Mouse (Mus musculus): ENCODE data around the gene Fam131b. TPM values are rescaled to one million over a fixed set of nuclear protein-coding genes. Genes with fewer than 3 reads are reported as not detected.

The Fam131b gene
- total RNA-seq, 2 experiments from 2014 or later, result 1.6 to 1.7 TPM

DNA sequence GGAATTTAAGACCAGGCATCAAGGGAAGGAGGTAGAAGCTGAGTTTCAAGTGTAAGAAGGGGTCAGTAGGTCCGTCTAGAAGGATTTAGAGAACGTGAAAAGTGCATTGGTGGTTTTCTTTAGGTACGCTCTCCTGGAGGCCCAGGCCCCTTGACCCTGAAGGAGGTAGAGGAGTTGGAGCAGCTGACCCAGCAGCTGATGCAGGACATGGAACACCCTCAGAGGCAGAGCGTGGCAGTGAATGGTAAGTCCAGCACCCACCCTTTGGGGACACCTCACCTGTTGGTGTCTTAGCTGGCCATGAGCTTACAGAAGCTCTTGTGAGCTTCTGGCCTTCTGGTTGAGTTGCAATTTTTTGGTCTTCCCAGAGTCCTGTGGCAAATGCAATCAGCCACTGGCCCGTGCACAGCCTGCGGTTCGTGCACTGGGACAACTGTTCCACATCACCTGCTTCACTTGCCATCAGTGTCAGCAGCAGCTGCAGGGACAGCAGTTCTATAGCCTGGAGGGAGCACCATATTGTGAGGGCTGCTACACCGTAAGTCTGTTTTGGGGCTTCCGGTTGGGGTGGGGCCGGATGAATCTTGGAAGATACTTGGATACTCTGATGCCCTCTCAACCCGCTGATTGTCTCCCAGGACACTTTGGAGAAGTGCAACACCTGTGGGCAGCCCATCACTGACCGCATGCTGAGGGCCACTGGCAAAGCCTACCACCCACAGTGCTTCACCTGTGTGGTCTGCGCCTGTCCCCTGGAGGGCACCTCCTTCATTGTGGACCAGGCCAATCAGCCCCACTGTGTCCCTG lies 31.6 kb upstream of the Fam131b start:
- peak; percentile 9 for DNase-seq

DNA sequence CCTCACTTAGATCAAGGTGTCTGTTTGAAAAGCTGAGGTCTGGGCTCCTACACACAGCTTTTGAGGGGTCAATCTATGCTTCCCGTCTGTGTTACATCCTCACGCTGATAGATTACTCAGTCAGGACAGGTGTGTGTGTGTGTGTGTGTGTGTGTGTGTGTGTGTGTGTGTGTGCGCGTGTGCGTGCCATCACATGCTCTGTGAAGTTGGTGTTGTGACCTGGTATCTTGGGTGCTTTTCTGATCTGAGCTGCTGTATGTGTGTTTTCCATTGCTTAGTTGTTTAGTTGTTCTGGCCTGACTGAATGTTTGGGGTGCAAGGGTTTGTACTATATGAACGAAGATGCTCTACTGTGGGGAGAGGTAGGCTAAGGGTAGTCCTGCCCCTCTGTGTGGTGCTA lies 30.9 kb upstream of the Fam131b start:
- DNase-seq, result no peak

DNA sequence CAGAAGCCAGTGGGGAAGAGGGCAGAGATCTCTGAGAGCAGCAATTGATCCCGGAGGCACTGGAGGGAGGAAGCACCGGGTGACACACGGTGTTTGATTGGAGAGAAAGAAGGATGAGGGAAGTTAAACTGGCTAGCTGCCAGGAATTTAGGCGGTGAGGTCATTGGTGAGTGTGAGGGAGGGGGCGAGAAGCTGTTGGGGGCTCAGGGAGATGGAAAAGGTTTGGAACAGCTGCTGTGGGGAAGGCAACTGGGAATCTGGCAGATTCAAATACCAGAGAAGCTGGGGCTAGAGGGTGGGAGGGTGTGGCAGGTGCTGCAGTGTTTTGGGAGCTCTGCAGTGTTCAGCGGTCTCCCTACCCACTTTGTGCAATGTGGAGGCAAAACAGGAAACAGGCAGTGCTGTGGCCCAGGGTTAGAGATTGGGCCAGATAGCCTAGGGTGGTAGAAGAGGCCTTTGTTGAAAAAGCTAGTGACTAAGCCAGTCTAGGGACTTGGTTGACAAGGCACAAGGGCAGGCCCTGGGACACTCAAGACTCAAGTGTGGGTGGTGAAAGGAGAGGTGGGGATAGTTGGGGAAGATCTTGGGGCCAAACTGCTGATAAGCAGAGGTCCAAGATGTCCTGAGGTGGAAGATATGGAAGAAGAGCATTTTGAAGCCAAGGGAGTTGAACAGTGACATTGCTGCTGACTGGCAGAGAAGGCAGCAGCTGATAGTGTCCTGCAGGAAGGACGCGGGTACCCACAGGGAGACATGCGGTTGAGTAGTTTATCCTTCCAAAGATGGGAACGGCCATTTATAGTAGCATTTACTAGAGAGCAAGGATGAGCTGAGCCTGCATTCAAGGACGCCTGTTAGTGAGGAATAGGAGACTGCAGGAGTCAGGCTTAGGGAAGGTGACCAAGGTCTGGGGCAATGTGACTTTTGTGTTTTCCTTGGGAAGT lies 29.9 kb upstream of the Fam131b start:
- DNase-seq, result peak; percentile 77

DNA sequence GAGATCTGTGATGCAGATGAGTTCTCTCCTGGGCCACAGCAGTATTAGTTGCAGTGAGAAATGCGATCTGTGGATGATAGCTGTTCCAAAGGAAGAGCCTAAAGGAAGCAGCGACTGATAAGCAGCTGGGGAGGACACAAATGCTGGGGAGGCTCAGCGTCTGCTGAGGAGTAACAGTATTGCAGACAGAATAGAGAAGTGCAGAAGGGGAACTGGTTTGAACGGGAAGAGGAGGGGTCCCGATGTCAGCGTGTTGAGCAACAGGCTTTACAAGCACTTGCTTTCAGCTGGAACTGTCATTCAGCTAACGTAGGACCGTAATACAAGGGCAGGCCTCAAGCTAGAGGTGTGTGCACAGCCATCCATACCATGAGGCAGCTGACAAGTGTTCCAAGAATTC lies 28.7 kb upstream of the Fam131b start:
- DNase-seq, result peak; percentile 15

DNA sequence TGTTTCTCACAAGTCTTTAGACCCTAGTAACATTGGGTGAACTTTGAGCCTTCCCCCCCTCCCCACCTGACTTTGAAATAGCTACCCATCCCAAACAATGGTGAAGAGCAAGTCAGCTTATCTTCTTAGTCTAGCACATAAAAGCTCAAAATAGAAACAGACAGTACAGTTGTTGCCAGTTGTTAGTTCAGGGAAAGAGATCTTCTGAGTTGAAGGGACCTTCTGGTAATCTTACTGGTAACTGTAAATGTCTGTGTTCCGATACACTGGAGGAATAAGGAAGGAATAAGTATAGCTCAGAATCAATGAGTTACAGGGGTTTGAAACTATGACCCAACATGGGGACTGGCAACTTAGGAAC lies 28.0 kb upstream of the Fam131b start:
- no peak for DNase-seq

DNA sequence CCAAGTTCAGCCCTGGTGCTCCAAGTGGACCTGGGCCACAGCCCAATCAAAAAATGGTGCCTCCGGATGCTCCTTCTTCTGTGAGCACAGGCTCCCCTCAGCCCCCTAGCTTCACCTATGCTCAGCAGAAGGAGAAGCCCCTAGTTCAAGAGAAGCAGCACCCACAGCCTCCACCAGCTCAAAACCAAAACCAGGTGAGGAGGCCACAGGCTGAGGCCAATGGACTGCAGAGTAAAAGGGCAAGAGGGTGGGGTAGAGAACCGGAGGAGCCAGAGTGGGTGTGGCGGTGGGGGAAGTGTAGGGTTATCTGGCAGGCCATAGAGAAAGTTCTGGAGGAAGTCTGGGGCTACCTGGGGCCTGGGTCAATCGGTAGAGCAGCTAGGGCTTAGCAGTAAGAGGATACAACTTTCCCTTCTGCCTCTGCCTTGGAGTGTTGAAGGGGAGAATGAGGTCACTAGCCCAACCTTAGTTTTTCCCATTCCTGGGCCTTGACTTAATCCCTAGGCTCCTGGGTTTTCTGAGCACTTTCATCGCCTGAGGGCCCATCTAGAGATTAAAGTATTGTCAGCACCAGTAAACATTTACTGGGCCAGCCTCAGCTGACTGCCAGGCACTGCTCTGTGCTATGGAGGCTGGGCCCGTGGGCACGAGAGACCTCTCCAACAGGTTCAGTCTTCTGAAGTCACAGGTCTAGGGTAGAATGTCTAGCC lies 27.5 kb upstream of the Fam131b start:
- DNase-seq, result peak; percentile 25

DNA sequence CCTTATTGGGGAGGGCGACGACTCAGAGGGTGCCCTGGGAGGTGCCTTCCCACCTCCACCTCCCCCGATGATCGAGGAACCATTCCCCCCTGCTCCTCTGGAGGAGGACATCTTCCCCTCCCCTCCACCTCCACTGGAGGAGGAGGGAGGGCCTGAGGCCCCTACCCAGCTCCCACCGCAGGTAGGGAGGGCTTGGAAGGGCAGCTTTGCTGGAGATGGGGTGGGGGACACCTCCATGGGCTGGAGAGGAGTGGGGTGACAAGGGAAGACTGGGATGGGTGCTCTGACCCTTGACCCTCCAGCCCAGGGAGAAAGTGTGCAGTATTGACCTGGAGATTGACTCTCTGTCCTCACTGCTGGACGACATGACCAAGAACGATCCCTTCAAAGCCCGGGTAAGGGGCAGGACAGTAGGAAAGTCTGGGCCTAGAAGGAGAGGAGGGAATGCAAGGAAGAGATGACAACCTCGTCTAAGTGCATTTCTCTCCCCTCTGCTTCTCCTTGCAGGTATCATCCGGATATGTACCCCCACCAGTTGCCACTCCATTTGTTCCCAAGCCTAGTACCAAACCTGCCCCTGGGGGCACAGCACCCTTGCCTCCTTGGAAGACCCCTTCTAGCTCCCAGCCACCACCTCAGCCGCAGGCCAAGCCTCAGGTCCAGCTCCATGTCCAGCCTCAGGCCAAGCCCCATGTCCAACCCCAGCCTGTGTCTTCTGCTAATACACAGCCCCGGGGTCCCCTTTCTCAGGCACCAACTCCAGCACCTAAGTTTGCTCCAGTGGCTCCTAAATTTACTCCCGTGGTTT lies 26.7 kb upstream of the Fam131b start:
- DNase-seq, result peak; percentile 13

DNA sequence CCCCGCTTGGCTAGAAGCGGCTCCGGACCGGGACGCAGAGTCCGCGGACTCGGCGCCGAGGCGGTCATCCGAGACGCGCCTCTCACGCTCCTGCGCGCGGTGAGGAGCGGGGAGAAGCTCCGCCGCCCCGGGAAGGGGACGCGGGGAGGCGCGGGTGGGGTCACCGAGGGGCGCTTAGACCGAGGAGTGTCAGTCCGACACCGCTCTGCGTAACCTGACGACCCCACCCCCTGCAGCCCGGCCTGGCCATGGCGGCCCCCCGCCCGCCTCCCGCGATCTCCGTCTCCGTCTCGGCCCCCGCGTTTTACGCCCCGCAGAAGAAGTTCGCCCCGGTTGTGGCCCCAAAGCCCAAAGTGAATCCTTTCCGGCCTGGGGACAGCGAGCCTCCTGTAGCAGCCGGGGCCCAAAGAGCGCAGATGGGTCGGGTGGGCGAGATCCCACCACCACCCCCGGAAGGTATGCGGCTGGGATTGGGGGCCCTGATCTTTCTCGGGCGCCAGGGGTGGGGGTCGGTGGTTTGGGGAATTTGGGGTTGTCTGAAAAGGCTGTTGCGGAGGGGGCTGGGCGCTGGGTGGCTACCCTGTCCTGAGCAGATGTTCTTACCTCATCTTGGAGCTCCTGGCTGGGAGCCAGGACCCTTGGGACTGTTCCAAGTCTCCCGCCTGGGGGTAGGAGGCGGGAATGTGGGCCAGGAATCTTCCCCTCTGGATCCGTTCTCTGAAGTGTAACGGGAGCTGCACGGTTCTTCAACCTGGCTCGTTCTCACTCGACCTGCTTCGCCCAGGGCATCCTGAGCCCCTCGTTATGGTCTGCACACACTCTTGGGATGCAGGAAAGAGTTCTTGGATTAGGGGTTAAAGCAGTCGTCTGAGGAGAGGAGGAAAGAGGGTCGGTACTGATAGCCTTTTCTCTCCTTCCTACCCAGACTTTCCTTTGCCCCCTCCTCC lies 25.9 kb upstream of the Fam131b start:
- DNase-seq, result peak; percentile 96

DNA sequence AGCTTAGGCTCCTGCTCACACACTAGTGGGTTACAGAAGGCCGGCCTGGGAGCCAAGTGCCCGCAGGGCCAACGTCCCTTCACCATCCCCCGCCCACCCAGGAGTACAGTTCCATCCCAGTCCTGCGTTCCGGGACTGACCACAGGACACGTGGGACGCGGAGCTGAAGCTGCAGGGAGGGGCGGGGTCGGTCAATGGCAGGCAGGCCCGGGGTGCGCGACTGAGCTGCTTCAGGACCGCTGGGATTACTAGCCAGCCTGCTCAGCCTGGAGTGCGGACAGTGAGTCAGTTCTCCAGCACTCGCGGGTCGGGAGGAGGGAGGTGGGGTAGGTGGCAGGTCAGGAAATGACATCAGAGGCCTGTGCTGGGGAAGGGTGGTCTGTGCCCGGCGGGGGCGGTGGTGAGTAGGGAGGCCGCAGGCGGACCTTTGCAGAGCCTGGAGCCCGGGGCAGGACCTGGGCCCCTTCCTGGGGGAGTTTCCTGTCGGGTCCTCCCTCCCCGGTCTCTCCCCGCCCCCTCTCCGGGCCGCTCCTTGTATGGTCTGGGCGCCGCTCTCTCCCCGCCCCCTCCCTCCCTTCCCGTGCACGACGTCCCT lies 25.1 kb upstream of the Fam131b start, which contains the start of gene Zyx:
Gene Zyx (plus strand): TSS at position 205 of the 595 bp plus-strand sequence.
- peak; percentile 97 for DNase-seq

DNA sequence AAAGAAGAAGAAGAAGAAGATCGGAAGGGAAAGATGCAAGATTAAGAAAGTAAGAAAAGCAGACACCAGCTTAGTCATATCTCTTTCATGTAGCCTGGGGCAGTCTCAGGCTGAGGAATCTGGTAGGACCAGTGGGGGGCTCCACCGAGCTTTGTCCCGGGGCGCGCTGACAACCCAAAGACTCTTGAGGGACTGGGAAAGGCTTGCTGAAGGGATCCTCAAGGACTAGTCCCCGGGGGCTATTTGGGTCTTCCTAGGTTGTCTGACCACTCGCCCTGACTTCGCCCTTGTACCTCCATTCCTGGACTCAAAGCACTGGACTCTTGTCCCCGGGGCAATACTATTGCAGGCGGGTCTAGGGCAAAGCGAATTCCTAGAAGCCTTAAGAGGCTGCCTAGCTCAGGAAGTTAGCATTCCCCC lies 24.6 kb upstream of the Fam131b start:
- peak; percentile 86 for DNase-seq

DNA sequence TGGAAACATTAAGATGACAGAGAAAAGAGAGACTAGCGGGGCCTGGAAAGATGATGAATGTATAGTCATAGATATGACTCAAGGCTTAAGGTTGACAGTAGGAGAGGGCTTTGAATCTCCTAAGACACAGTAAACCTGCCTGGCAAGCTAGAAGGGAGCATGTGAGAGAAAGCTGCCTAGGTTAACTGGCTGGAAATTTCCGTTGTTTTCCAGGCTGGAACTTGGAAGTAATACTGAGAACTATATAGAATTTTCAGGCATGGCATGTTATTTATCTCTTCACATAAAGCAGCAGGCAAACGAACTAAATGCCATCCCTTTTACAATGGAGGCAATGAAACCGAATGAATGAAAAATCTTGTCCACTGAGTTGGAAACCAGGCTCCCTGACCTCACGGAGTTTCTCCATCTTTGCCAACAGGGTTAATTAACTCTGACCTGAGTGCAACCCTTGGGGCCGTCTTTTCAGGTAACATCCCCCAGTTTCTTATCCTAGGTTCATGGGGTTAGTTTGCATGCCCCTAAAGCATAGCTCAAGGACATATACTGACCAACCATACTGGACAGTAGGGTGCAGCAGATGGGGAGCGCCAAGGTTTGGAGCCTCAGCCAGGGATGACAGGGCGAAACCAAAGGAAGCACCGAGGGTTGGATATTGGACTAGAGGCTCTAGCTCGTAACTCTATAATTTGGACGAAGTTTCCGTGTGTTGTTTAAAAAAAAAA lies 24.0 kb upstream of the Fam131b start:
- no peak for DNase-seq

DNA sequence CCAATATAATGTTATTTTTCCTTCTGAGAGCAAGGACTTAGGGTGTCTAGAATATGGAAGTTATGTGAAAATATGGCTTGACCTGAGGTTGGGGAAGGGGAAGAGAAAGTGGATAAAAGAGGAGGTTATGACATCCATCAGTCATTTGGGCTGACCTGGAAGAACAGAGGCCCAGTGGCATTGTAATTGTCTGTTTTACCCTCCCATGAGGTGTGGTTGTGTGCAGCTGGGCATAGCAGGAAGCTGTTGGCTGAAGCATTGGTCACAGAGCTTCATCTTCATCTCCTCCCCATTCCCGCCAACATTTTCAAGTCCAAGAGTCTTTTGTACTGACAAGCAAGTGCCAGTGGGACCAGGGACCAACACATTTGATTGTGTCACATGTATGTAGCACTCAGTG lies 19.8 kb upstream of the Fam131b start:
- no peak for DNase-seq

DNA sequence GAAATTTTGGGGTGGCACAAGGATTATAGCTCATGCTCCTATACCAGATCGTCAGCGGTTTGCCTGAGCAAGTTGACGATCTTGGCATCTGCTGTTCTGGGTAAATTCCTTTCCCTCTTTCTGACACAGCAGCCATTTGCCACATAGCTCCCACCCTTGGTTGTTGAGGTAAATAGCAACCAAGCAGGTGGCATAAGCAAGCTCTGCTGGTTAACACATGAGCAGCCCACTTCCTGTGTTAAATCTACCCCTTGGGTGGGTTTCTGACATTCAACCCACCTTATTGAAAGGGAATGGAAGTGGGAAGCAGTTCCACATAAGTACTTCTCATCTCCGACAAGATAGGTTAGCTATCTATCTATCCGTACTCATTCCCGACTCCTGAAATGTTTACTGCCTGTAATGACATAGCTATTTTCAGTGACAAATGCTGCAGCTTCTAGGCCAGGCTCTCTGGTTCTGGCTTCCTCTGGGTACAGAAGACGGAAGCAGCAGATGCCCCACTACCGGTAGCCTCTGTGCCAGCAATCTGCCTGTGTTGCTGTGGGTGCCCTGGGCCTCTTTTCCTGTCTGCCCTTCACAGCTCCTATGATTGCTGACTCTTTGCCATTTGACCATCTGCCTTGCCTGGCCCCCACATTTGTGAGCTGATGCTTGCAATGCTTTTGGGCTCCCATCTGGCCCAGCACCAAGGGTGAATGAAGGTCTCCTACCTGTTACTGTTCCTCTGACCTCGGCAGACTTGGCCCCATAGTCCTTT lies 19.1 kb upstream of the Fam131b start:
- DNase-seq, result no peak

DNA sequence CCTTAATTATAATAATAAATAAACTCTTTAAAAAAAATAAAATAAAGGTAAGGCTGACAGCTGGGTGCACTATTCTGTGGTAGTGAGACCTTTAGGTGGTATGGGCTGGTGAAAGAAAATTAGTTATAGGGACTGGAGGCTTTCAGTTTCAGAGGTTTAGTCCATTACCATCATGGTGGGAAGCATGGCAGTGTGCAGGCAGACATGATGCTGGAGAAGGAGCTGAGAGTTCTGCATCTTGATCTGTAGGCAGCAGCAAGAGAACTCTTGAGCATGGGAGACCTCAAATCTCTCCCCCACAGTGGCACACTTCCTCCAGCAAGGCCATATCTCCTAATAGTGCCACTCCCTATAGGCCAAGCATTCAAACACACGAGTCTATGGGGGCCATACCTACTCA lies 17.7 kb upstream of the Fam131b start:
- DNase-seq, result no peak

DNA sequence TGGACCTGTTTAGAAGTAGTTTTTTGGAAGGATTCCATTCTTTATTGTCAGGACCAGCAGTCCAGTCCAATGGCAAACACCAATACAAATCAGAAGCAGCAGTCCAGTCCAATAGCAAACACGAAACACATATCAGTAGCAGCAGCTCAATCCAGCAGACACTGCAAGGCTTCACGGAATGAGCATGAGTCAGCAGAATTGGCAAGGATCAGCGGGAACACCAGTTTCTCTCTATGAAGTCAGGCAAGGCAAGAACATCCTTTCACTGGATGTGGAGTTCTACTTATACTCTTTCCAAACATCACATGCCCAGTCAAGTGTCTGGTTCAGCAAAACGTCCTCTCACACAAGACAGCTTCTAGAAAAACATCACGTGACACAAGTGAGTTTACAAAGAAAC lies 15.5 kb upstream of the Fam131b start:
- DNase-seq, result no peak

DNA sequence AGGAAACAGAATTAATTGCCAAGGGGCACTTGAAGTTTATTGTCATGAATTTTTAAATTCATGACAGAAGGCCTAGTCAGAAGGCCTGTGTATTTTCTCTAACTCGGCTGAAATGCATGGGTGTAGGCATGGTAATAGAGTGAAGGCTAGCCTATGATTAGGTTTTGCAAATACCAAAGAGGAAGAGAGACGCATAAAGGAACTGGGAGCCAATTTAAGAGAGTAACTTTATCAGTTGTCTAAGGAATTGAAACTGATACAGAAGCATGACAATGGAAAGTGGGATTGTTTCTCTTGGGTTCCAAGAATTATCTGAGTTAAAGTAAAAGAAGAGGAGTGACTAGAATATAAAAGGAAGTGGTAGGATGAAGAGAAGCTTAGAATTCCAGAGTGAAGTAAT lies 14.7 kb upstream of the Fam131b start:
- DNase-seq, result no peak

DNA sequence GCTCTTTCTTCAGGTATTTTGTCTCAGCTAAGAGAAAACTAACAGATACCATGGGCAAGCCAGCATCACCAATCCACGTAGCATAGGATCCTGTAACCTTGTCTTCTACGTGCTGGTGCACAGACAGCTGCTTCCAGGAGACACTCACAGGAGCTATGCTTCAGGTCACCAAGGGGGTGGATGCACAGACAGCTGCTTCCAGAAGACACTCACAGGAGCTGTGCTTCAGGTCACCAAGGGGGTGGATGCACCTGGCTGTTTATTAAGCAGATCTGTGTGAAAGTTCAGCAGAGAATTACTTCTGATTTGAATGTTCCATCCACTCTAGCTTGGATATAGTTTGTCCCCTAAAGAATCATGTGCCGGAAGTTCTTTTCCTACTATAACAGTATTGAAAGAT lies 6.5 kb upstream of the Fam131b start:
- no peak for DNase-seq

DNA sequence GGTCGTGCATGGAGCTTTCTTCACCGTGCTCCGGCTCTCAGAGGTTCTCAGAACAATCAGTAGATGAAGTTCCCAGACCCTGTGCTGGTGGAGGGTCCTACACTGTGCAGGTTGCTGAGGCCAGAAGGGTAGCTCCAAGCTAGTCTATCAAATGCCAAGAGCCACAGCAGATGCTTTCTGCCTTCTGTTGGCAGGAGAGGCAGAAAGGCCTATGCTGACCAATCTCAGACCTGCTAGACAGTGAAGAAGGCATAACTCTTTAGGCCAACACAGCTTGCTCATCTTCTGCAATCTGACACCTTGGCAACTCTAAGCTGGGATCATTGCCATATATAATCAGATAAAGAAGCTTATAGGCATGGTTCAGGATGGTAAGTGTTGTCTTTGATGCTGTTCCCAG lies 5.8 kb upstream of the Fam131b start:
- no peak for DNase-seq

DNA sequence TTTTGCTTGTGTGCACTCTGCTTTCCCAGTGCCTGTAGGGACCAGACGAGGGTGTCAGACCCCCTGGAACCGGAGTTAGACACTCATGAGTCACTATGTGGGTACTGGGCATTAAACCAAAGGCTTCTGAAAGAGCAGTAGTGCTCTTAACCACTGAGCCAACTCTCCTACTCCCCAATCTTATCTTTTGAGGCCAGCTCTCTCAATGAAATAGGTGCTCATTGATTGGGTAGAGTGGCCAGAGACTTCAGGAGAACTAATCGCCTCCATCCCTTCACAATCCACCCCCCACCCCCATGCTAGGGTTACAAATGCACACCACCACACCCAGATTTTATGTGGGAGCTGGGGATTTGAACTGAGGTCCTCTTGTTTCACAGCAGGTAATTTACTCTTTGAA lies 4.3 kb upstream of the Fam131b start:
- no peak for DNase-seq

All from heart, postnatal 4 days (tissue).